Mouse (Mus musculus) c-Kit-positive CD71-positive TER-119-negative erythroid progenitor cells, embryonic 14.5 days (primary cell): ENCODE measurements around the gene Olfr575.

Experiments used
- DNase-seq: peaks from one replicate; pipeline ENCODE4 v3.0.0-alpha.2; 2013; ENCODE audit warnings: low read depth

Olfr575 gene

GRCm38 (mm10) chr7:102958593-102958992 is at the start of gene Olfr575:
Gene Olfr575, minus strand, starts transcription at chr7:102958775.
- no peak for DNase-seq

- DNase-seq = no peak
Measured at GRCm38 (mm10) chr7:102989224-102989623, 30.6 kb upstream of the Olfr575 start, which contains the start of gene Olfr578. Gene Olfr578, minus strand, starts transcription at chr7:102989324.

DNA sequence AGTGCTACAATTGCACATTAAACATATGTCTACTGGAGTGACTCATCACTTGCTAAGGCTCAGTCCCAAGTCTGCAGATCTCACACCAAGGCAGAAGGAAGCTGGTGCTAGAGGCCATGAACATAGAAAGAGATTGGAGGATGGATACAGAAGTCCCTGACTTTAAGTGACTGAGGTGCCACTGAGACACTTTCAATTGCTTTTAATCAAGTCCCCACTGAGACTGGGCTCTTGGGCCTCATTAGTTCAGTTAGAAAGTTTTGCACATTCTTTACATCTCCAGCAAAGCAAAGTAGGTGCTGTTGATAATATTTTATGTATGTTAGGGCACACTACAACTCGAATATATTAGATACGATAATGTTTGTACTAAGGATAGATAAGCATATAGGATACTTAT is 17.3 kb upstream of the Olfr575 start, which contains the start of gene Olfr577:
Gene Olfr577, minus strand, starts transcription at position 101 of the 400 bp plus-strand sequence.
- no peak for DNase-seq

GRCm38 (mm10) chr7:102974399-102974798 is 15.8 kb upstream of the Olfr575 start:
- DNase-seq = no peak

- DNase-seq = no peak
Measured at GRCm38 (mm10) chr7:102962360-102962759, 3.8 kb upstream of the Olfr575 start, which contains the start of gene Olfr576. Gene Olfr576, plus strand, starts transcription at chr7:102962660.

- no peak for DNase-seq
Measured at GRCm38 (mm10) chr7:102958137-102958536, 438 bp downstream of the Olfr575 start.

DNA sequence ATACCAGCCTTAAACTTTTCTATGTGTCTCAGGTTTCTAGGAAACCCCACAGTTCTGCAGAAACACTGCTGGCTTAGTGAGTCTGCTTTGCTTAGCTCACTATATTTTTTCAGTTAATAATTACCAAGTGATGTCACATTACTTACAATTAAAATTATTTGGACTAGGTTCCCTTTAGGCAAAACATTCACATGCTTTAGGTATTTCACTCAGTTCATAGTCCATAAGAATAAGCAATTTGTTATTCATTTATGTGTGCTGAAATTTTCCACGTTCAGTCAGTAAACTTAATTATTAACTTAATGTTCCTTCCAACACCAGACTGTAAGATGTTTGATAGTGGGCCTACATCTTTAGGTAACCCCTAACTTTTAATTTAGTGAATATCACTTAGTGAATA is 7.8 kb downstream of the Olfr575 start:
- DNase-seq = no peak

DNA sequence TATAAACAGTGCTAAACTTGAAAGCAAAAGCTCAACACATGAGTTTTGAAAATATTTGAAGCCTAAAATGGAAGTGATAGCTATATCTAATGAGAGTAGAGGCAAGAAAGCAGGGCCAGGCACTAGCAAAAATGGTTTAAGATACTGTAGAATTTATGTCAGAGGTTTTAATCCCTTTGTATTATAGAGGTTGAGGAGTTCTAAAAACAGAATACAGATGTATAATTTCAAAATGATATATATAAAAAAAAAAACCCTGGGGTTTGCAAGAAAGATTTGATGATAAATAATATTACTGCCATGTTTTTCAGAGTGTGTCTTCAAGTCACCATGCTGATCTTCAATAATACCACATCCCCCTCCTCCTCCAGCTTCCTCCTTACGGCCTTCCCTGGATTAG is 10.4 kb downstream of the Olfr575 start, which contains the start of gene Olfr574:
Gene Olfr574, plus strand, starts transcription at position 301 of the 400 bp plus-strand sequence.
- DNase-seq = no peak

DNA sequence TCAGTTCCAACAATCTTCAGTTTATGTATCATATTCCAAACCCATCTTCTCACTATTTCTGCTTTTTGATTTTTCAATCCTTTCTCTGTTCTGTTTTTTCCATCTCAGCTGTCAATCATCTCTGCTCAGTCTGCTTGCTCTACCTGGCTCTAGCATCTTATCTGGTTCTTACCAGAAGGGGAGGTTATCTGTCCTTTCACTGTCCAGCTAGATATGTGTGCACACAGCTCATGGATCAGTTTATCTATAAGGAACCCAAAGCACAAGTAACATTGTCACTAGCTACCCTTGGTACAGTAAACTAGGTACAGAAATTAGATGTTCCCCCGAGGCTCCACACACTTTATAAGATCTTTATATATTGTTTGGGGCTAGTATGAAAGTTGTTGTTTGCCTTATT is 15.2 kb downstream of the Olfr575 start:
- no peak for DNase-seq

DNA sequence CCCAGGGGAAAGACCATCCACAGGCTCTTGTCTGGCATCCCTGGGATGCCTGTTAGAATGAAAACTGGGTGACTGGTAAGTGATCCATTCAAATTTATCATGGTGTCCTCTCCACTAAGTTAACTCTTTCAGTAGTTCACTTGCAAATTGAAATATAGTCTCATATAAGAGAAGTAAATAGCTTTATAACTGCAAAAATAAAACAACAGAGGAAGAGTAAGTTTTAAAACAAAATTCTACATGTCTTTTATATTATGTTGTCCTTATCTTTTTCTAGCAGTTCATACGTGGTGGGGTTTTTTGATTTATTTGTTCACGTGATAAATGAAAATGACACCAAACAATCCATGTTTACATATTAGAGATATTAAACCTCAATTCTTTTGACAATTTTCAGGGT is 16.1 kb downstream of the Olfr575 start, which contains the start of gene Olfr573-ps1:
Gene Olfr573-ps1, minus strand, starts transcription at position 101 of the 400 bp plus-strand sequence.
- no peak for DNase-seq

GRCm38 (mm10) chr7:102927105-102927504 is 31.5 kb downstream of the Olfr575 start:
- DNase-seq = no peak

DNA sequence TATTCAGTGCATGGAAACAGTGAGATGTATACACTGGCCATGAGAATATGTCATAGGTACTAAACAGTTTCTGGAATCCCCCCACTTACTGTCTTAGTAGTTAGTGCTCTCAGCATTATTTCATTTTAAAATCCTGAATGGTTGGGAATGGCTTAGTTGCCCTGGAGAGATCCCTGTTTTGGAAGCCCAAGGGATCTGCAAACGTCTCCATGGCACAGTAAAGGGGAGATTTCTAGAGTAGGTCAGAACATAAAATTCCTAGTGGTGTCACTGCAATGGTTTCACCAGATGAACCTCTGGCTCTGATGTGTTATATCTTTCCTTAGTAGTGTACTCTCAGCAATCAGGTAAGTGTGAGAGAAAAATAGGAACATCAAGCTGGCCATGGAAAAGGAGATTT is 34.5 kb downstream of the Olfr575 start, which contains the start of gene Olfr572:
Gene Olfr572, plus strand, starts transcription at position 301 of the 400 bp plus-strand sequence.
- DNase-seq = no peak

GRCm38 (mm10) chr7:102919632-102920031 is 38.9 kb downstream of the Olfr575 start:
- peak; percentile 44 for DNase-seq

DNA sequence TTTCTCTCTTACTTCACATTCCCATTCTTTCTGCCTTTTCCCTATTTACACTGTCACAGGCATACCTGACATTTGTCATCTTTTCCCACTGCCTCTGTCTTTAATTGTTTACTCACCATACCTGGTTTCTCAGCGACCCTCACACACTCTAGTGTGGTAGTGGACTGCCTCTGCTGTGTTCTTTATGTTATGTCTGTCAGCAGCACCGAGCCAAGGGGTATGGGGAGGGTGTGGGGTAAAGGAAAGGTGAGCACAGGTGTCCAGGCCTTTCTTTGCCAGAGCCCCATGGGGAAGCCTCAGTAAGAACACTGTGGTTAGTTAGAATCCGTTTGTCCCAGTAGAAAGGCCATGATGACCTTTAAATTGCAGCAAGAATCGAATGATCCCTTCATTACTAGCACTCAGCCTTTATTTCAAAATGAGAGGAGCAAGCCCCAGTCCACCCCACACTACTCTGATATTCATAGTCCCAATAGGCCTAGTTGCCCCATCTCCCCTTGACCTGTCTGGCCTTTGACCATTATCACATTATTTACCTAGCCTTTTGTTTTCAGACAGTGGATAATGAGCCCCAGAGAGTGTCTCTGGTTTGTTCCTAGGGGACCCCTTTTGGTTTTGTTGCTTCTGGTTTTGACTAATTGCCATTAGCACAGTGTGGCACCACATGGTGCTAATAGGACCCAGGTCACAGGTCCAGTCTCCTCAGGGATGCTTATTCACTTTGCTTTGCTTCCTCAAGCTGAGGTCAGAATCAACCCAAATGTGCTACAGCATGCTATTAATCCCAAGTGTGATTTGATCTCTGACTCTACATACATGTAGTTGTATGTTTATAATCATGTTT is 41.3 kb downstream of the Olfr575 start, which contains the start of gene Olfr571:
Gene Olfr571, minus strand, starts transcription at position 505 of the 844 bp plus-strand sequence.
- no peak for DNase-seq

DNA sequence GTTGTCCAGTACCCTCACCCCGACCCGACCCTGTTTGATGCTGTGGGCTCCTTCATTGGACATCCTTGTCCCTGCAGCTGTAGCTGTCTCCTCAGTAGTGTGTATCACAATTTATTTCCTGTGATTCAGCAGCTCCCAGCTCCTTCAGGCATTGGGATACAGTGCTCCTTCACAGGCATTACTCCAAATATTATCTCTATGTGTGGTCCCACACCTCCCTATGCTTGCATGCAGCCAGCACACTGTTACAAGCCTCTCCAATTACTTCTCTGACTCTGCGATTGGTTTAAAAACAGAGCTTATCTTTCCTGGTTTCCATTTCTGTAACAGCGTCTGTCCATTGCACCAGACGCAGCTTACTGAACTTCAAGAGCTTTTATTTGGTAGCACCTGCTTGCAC is 42.2 kb downstream of the Olfr575 start:
- no peak for DNase-seq

DNA sequence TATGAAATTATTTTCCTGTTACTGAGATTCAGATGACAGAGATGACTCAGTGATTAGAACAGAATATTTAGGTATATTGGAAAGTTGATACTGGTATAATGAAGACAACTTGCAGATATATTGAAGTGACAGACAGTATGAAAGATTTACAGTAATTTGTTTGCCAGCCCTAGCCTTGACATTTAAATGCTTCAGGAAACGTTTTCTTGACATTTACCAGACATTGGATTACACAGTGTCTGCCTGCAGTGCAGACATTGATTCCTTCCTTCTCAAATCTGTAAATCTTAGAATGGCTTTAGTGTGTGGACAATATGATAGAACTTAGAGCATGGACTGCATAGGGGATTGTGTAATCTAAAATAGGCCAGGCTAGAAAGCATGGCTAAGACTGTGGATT is 43.3 kb downstream of the Olfr575 start:
- DNase-seq = no peak
